Mouse (Mus musculus): Measurements from ENCODE around the gene Hsd17b13. TPM values are rescaled to one million over a fixed set of nuclear protein-coding genes. Genes with fewer than 3 reads are reported as not detected.
"Not testable (repeated sequence)": the region's sequence is repeated elsewhere in the genome, so short reads cannot be mapped to it uniquely, and the experiment has no call there.

The Hsd17b13 gene
- total RNA-seq, 1 experiment from 2014 or later = 81.6 TPM

DNA sequence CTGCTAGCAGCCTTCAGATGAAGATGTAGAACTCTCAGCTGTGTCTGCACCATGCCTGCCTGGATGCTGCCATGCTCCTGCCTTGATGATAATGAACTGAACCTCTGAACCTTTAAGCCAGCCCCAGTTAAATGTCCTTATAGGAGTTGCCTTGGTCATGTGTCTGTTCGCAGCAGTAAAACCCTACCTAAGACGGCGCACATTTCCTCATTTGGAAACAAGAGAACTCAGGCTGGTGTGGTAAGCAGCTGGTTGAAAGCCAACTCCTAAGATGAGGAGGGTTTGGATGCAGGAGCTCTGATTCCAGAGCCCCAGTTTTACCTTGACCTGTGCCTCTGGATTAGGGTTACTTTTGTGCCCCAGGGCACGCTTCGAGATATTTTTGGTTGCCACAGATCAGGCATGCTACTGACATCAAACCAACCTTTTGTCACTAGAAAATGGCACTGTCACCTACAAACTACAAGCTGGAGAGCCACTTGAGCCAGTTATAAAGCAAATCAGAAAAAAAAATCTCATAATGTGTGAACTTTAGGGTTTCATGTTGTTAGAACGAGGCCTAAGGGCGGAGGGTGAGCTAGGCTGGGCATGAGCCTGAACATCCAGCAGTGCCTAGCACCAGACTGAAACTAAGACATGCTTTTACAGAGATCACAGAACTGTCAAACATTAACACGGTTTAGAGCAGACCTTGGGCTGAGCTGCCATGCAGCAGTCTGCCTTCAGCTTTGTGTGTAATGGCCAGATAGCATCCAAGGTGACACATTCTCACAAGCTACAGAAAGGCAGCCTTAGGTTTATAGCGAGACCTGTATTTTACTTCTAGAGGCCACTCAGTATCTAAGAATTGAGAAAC is 3.7 kb upstream of the Hsd17b13 start:
- no peak for DNase-seq

DNA sequence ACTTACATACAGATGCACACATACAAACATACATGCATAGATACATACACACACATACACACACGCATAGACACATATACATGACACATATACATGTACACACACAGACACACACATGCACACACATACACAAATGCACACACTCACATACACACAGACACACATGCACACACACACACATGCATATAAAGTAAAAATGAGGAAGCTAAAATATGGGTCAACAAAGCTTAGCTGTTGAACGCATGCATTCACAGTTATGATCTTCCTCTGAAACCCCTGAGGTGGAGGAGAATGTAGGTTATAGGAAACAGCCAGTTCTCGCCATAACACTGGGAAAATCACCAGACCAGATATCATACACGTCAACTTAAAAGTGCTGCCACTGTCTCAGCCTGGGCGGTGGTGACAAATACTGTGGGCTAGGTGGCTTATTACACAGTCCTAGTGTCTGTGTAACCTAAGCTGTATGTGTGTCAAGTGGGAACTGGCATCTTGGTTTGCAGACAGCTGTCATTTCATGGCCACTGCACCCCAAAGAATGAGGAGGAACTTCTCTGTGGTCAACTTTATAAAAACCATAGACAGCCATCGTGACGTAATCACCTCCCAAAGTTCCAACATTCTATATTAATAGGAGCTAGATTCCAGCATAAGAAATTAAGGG is 829 bp upstream of the Hsd17b13 start:
- no peak for DNase-seq

DNA sequence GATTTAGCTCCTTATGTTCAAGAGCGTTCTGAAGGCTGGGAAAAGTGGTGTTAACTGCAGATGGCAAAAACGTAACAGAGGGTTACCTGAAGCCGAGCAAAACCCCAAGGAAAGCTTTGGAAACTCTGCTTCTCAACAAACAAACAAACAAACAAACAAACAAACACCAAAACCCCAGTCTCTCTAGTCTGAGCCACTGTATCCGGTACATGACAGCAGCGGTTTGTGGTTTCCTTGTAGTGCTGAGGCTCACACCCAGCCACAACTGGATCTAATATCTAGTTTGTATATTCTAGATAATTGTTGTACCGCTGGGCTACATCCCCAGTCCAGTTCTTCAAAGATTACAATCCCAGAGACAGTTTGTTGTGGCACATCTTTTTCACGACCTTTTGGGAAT is 1.5 kb downstream of the Hsd17b13 start:
- DNase-seq = no peak

DNA sequence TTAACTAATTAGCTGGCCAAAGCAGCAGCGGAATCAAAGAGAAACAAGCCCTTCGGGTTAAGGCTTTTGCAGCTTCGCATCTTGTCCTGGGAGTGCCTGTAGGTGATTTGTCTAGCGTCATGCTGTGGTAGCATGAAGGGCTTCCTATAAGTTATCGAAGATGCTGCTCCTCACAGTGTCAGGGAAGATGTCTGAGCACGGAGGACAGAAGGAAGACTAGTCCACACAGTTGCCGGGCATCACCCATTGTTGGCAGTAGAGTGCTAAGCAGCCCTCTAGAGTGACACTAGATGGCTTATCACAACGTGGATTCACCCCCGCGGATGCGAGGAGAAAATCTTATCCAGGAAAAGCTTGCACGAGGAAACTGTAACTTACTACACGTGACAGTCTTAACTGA is 4.4 kb downstream of the Hsd17b13 start:
- DNase-seq = no peak

DNA sequence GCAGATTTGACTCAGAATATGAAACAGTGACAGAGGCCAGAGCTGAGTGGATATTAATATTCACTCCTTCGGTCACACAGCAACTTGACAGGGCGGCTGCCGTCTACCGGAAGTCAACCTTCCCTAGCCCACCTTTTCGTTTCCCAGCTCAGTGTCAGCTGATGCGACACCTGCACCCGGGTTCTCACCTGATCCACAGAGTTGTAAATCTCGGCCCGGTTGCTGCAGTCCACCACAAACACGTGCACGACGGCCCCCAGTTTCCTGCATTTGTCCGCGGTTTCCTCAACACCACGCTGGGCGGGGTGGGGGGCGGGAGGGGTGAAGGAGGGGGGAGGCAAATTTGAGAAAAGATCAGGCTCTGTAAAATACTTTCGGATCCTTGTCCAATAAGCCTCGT is 4.8 kb downstream of the Hsd17b13 start:
- DNase-seq = no peak

DNA sequence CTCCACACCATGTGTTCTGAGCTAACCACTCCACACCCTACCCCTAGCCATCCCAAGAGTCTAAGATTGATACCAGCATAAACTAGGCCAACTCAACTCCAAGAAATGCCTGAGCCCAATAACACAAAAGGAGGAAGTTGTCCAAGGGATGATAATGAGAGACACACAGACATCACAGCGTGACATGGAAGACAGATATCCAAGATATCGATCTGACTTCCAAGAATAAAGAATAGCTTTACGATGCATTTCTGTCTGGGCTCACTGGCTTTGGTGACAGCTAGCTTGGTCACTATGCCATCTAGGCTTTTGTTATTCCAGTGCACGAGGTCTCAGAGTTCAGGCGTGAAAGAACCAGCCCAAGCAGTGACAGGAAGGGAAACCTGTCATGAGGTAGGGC is 6.2 kb downstream of the Hsd17b13 start:
- DNase-seq = no peak

DNA sequence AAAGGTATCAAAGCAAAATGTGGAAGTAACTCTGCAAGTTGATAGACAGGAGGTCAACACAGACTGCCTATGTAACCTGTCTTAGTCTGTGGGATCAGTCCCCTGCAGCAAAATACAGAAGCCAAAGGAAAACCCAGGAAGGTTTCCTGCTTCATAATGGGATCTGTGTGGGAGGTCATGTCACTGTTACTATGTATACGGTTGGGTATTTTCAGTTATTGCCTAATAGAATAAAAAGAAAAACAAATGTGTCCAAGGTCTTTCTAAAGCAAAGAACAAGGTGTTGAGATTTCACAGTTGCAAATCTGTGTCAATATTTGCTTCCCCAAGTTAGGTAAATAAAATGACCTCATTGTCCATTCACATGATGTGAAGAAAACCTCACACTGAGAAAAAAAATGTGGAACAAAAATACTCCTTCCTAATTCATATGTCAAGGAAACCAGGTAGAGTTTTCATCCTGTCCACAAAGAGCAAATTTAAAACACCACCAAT is 14.2 kb downstream of the Hsd17b13 start:
- no peak for DNase-seq

DNA sequence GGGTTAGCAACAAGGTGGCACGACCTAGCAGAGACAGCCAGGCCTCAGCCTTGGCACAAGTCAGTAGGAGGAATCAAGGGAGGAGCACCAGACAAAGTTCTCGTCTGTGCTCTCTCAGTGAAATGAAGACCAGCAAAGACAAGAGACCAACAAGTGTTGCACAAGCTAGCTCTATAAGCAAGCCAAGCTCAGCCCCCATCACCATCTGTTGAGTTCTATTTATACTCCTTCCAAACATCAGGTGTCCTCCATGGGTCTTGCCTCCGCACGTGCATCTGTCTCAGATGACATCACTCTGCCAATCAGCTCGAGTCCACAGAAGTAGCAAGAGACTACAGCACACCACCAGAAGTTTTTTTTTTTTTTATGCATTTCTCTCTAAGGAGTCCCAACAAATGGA is 22.6 kb downstream of the Hsd17b13 start:
- no peak for DNase-seq

DNA sequence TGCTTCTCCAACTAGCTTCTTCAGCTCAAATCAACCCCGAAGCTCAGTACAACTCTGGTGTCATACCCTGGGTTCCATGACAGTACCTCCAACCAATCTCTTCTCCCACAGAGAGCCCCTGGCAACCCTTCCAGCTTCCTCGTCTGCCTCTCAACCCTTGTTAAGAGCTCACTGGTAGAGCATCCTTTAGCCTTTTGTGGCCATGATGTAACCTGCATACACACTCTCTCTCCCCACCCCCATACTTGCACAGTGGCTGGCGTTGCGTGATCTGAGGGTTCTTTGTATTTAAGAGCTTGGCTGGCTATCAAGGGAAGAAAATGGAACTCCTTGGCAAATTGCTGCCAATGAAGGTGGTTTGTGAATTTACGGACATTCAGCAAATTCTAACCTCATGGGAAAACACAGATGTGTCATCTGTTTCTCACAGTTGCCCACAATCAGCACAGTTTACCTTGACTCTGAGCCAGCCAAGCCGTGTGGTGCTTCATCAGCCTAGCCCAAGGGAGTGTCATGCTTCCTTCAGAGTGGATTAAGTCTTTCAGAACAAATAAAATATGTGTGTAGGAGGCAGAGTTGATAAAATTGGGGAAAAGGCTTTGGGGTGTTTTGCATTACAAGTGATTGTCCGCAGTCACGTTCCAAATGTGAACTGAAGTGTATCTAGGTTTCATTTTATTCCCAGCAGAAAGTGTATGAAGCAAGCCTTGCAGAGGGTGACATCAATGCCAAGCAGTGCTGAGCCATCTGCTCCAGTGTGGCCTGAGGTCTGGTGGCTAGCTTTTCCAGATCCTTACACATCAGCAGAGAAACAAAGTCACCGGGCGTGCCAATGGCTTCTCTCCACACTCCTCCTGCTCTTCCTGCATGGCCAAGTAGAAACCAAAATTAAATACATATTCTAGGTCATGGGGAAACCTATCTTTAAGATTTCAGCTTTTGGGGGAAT is 23.8 kb downstream of the Hsd17b13 start:
- peak; percentile 40 for DNase-seq

DNA sequence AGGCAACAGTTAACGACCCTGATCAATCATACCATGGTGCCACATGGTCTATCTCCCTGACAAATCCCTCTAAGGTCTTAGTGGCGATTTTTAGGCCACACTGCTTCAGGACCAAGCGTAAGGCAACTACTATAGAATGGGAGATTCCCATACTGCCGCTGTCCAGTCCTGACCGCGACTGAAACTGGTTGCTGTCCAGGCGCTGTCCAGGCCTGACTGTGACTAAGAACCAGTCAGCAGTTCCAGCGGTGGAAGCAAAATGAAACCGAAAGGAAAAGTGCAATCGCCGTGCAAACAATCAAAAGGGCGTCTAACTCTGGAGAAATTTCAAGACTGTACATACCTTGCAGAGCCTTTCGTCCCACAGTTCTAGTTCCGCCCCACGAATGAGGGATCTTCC is 27.1 kb downstream of the Hsd17b13 start:
- not testable (repeated sequence) for DNase-seq

DNA sequence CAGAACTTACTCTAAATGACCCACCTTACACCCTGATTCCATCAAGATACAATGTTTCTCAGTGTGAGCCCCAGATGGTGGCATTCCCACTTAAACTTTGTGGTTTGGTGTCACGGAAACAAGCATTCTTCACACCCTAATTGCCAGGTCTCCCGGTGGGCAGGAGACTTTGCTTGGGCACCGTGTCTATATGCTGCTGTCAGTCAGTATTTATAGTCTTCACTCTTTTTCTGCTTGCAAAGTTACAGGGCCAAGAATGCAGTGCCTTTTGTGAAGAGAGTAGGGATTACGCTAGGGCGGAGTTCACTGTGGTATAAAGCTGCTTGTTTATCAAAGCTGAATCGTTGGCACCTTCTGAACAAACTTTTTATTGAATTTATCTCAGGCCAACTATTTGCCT is 34.0 kb downstream of the Hsd17b13 start:
- DNase-seq = no peak

DNA sequence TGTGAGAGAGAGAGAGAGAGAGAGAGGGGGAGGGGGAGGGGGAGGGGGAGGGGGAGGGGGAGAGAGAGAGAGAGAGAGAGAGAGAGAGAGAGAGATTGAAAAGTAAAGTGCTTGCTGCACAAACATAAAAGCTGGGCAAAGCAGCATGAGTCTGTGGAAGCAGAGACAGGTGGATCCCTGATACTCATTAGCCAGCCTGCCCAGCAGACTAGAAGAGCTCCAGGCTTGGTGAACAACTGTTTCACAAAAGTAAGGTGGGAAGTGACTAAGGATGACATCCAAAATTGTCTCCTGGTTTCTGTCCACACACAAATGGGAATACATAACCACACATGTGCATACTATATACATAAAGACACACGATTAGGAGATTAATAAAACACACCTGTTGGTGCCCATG is 37.4 kb downstream of the Hsd17b13 start:
- no peak for DNase-seq

DNA sequence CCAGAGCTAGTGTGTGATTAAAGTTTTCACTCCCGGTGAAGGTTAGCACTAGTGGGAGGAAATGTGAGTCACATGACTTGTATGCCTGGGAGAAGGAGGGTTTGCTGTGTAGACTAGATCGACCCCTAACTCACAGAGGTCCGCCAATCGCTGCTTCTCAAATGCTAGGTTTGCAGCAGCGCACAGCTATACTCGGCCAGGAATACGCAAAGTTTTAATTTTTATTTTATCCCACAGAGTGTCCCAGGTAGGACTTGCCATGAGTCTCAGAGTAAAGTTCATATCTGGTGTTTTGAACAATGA is 37.9 kb downstream of the Hsd17b13 start:
- DNase-seq = no peak

DNA sequence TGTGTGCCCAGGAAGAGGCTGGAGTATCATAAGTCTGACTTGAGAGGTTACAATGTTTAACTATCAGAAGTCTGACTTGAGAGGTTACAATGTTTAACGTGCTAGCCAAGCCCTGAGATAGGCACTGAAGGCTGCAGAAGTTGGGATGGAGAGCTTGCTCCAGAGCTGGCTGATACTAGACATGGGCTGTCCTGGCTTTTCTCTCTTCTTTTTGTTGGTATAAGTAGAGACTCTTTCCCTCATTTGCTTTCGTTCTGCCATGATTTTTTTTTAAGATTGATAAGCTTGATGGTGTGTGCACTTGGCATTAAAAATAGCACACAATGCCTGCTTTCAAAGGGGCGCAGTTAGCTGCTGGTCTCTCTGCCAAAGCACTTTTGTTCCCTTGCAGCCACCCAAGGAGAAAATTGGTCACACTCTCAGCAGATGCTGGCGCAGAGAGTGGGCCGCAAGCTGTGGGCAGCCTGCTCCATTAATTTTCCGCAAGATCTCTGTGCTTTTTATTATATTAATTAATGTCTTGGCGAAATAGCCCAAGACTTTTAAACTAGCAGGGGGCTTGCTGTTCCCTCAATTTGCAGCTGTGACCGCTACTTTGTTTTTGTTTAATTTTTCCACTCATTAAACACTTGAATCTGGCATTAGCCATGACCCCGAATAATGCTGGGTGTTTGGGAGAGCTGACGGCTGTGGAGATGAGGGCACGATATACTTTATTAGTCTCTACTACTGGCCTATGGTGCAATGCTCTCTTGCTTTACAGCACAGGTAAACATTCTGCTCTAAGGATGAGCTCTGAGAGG is 38.5 kb downstream of the Hsd17b13 start:
- DNase-seq = no peak

DNA sequence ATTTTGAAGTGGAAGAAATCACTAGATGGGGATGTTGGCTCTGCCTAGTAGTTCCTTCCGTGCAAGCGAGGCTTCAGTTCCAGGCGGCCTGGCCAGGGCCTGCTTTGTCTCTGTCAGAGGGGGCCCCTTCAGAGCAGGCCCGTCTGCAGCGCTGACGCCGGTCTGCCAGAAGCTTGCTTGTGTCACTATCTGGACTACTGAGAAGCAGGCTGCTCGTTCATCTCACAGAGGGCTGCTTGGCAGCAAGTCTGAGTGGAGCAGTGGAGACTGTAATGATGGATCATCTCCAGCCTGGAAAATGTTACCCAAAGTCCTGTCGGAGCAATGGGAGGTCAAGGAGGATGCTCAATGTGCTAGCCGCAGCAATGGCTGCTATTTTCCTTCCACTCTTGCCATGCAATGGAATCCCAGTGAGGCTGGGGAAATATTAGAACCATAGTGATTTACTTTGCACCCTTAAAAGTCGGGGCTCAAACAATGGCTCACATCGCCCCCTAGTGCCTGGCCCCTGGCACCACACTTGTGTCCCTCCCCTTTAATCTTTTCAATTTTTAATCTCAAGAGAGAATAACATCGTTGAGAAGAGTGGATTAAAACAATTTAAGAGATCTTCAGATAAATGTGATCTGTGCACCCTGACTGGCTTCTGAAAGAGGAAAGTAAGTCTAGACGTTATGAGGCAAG is 40.2 kb downstream of the Hsd17b13 start:
- peak; percentile 35 for DNase-seq

DNA sequence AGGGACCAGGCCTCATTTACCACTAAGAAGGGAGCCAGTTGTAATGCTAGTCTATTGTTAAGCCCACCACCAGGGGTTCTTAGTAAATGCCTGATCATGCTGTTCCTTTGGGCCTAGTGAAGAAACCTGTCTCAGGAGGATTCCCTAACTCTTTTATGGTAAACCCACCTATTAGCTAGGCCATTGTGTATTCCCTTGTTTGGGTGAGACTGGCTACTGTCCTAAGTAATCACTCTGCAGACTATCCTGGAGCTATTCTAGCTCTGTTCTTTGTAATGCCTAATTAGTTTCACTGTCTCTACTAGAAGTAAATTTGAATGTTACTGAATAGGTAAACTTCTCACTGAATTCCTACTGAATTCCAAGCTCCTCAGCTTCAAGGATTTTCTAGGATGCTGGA is 45.3 kb downstream of the Hsd17b13 start:
- DNase-seq = not testable (repeated sequence)

DNA sequence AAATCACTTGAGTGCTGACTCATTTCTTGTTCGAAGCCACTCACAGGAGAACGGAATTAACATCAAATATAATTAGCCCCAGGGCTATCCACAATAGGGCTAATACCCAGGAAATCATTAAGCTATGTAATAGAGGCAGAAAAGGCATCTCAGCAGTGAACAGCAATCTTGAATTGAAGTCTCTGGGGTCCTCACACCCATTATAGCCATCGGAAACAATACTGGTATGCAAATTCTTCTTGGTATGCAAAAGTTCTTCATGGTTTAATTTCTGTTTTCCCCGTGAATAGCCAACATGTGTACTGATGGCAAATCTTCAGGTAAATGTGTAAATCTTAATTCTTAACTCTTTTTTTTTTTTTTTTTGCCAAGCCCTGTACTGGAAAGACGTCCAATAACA is 46.7 kb downstream of the Hsd17b13 start:
- no peak for DNase-seq

DNA sequence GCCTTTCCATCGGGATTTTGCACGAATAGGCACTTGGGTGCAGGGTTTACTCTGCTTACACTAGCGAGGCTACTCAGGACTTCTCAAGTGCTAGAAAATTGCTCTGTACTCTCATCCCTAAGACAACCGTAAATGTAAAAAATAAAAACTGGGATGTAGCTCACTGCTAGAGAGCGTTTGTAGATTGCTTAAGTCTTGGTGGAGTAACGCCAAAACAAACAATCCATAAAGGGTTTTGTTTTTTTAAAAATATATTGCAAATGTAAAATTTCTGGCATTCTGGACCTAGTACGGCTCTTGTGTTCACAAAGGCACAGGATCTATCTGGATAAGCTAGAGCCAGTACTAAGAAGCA is 49.0 kb downstream of the Hsd17b13 start:
- no peak for DNase-seq

DNA sequence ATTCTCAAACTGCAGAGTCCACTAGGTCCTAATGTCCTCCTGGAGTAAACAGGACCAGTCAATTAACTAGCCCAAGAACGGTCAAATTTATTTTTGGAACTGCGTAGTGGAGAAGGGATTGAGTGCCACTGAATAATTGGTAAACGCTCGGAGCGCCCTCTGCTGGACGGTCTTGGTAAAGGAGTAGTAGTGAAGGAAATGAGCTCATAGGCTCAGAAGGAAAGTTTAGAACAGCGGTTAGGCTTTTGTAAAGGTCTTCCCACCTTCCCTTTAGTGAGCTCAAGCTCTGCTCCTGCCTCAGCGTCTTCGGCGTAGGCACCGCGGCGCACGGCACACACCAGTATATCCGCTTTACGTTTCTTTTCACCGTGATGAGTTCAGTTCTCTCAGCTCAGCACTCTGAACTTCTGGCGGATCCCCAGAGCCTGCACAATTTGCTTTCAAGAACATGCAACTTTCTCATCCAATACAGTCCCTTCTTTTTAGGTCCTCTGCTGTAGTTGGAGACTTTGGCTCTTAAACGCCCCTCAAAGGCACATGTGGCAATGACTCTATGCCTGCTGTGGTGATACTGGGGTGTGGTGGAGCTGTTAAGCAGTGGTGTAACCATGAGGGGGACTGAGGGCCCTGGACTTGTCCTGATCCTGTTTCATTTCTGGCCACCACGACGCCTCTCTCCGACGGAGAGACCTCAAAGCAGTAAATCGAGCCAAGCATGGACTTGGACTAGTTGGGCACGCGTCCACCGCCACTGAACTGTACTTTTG is 49.6 kb downstream of the Hsd17b13 start:
- DNase-seq = peak; percentile 95

DNA sequence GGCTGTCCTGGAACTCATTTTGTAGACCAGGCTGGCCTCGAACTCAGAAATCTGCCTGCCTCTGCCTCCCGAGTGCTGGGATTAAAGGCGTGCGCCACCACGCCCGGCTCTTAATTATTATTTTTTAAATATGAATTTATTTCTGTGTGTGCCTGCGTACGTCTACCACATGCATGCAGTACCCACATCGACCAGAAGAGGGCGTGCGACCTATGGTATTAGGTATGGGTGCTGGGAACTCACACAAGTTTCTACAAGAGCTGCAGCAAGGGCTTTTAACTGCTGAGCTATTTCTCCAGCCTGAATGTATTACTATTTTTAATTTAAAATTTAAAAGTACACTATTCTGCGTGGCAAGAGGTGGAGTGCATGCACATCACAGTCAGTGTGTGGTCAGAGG is 50.8 kb downstream of the Hsd17b13 start:
- DNase-seq = peak; percentile 23

DNA sequence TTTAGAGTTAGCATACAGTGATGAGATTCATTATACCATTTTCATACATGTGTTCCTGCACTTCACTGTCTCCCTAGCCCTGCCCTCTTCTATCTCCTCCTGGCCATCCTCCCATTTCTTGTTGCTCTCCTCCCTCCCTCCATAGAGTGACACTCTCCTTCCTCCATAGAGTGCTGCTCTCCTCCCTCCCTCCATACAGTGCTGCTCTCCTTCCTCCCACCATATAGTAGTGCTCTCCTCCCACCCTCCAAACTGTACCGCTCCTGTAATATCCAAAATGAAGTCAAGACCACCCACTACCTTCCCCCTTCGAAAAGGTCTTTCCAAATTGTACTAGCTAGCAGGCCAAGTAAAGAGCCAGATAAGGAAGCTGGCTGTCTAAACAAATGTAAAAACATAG is 53.5 kb downstream of the Hsd17b13 start:
- DNase-seq = no peak
